Mouse (Mus musculus): Measurements from ENCODE around the gene Gm7138. TPM values are rescaled to one million over a fixed set of nuclear protein-coding genes. Genes with fewer than 3 reads are reported as not detected.
"Not testable (repeated sequence)": the region's sequence is repeated elsewhere in the genome, so short reads cannot be mapped to it uniquely, and the experiment has no call there.

Gm7138 gene
- not detected for total RNA-seq (2021)
- long read RNA-seq, experiment 1: 0 reads
- long read RNA-seq, experiment 2: 0 reads

DNA sequence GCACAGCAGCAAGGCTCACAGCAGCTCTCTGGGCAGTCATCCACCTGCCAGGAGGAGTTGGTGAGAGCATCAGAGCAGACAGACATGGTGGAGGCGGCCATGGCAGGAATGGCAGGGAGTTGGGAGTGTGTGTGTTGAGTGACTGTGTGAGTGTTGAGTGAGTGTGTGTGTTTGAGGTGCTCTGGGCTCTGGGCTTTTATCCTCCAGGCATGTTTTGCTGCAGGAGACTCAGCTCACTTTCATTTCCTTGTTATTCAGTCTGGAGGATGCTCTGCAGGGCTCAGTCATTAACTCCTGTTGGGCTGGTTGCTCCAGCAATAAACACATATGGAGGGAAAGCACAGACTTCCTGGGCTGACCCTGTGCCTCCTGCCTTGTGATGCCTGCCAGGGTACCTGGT lies at the start of gene Gm7138:
Gm7138 (minus strand) TSS at position 101 of the 400 bp plus-strand sequence.
- DNase-seq; intact Hi-C loops (cut with DNase I): not testable (repeated sequence)

- no peak for DNase-seq
- intact Hi-C loops (cut with DNase I): loop anchor here (5.0 kb wide), 1 partner anchor 192 kb away; no protein-coding TSS in a partner anchor
These were observed 42.5 kb upstream of the Gm7138 start for GRCm38 (mm10) chr10:77819203-77819602.

DNA sequence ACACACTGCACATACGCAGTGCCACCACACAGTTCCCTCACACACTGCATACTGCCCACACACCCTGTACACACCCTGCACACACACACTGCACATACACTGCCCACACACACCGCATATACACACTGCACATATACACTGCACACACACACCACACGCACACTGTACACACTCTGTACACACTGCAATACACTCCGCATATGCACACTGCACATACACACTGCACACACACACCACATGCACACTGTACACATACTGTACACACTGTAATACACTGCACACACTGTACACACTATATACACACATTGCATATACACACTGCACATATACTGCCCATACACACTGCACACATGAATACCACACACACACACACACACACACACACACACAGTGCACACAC lies 41.8 kb upstream of the Gm7138 start:
- intact Hi-C loops (cut with DNase I): loop anchor here (5.0 kb wide), 1 partner anchor 191 kb away; no protein-coding TSS in a partner anchor
- no peak for DNase-seq

- DNase-seq: peak; percentile 18 to 35
- intact Hi-C loops (cut with DNase I): loop anchor here (5.0 kb wide), 1 partner anchor 188 kb away; no protein-coding TSS in a partner anchor
These were observed 38.8 kb upstream of the Gm7138 start for GRCm38 (mm10) chr10:77815514-77815913.

DNA sequence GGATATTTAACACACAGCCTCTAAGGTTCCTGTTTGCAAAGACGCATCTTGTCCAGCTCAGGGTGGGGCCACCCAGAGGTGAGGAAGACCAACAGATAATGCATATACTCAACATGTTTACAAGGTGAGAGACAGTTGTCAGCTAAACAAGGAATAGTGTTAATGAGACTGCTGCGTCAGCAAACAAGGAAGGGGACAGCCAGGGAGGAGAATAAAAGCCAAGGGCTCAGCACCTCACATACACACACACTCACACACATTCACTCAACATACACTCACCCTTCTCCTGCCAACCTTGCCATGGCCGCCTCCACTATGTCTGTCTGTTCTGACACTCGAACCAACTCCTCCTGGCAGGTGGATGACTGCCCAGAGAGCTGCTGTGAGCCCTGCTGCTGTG lies 37.6 kb upstream of the Gm7138 start, which contains the start of gene Gm2696:
Gm2696 (plus strand) TSS at position 301 of the 400 bp plus-strand sequence.
- no peak for DNase-seq
- intact Hi-C loops (cut with DNase I): no loop called here

- DNase-seq: no peak
- intact Hi-C loops (cut with DNase I): no loop called here
These were observed 35.0 kb upstream of the Gm7138 start, which contains the start of gene Gm9507 for GRCm38 (mm10) chr10:77811743-77812142. Gm9507 (minus strand) TSS chr10:77811843.

DNA sequence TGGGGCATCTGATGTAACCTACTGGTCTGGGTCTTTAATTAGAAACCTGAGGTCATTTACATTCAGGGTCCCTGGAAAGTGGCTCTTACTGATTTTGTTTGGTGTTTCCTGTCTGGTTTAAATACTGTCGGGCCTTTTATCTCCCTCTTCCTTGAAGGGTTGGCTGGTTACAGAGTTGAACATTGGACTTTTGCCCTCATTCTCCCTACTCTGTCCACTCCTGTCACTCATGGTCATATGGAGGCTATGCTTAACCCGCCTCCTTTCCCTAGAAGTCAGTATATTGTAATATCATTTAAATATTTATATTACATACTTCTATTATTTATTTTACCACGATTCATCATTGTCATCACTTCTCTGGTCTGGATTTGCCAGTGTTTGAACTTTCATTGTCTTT lies 27.4 kb upstream of the Gm7138 start:
- intact Hi-C loops (cut with DNase I): no loop called here
- DNase-seq: no peak

GRCm38 (mm10) chr10:77798921-77799508 lies 22.3 kb upstream of the Gm7138 start, which contains the start of gene Gm19668:
Gm19668 (minus strand) TSS chr10:77799133.
- no peak for DNase-seq

DNA sequence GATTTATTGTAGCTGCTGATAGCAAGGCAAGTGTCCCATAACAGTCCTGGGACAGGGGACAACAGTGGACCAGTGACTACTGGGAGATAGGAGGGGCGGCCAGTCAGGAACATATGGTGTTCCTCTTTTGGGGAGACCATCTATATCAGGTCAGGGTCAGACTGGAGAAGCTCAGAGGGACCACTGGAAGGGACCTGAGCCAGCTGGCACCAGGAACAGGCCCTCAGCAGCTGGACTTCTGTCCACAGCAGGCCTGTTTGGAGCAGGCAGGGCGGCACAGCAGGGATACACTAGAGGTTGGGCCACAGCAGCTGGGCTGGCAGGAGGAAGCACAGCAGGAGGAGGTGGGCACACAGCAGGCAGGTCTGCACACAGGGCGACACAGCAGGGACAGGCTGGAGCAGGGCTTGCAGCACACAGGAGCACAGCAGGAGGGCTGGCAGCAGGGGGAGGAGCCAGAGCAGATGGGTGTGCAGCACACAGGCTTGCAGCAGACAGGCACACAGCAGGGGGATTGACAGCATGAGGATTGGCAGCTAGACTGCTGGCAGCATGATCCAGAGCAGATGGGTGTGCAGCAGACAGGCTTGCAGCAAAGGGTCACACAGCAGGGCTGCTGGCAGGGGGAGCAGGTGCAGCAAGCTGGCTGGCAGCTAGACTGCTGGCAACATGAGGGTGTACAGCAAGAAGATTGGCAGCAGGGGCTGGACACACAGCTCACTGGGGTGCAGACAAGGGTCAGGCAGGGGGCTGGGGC lies 21.6 kb upstream of the Gm7138 start:
- DNase-seq: peak; percentile 17 to 37
- intact Hi-C loops (cut with DNase I): not testable (repeated sequence)

More at GRCm38 (mm10) chr10:77798921-77799508, 22.3 kb upstream of the Gm7138 start, which contains the start of gene Gm19668:
- intact Hi-C loops (cut with DNase I): no loop called here

DNA sequence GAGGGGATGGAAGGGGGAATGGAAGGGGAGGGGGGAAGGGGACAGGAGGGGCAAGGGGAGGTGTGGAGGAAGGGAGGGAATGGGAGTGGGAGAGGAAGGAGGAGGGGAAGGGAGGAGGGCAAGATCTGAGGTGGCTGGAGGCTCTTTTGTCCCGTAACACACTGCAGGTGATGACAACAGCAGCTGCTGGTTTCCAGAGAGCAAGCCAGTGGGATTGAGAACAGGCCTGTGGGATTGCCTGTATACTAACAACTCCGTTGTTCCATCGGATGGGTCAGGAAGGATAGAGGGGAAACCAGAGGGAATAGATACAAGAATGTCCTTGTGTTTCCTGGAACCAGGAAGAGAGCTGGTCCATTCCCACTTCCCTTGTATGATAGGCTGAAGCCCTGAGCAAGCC lies 20.9 kb upstream of the Gm7138 start:
- peak in 1 of 2 experiments; percentile 28 for DNase-seq
- intact Hi-C loops (cut with DNase I): no loop called here

- DNase-seq: no peak
- intact Hi-C loops (cut with DNase I): no loop called here
These were observed 18.2 kb upstream of the Gm7138 start, which contains the start of gene Gm9639 for GRCm38 (mm10) chr10:77794976-77795375. Gm9639 (minus strand) TSS chr10:77795076.

DNA sequence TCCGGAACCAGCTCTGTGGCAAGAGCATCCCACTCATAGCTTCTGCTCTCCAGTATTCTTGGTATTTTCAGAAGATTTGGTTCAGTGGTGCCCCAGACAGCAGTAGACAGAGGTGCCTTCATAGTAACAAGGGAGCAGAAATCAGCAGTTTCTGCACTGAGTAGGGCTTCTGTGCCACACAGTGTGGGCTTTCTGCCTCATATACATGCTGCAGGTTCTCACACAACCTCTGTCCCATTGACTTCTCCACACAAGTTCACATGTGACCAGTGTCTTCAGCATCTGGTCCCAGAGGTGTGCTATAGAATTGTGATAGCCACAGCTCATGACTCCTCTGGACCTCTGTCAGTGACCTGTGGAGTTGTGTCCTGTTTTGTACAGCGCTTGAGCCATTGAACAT lies 11.9 kb upstream of the Gm7138 start:
- no peak for DNase-seq
- intact Hi-C loops (cut with DNase I): no loop called here

DNA sequence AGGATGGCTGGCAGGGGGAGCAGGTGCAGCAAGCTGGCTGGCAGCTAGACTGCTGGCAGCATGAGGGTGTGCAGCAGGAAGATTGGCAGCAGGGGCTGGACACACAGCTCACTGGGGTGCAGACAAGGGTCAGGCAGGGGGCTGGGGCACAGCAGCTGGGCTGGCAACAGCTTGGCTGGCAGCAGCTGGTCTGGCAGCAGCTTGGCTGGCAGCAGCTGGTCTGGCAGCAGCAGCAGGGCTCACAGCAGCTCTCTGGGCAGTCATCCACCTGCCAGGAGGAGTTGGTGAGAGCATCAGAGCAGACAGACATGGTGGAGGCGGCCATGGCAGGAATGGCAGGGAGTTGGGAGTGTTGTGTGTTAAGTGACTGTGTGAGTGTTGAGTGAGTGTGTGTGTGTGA lies 11.1 kb upstream of the Gm7138 start, which contains the start of gene Gm7137:
Gm7137 (minus strand) TSS at position 325 of the 400 bp plus-strand sequence.
- peak; percentile 17 to 56 for DNase-seq

DNA sequence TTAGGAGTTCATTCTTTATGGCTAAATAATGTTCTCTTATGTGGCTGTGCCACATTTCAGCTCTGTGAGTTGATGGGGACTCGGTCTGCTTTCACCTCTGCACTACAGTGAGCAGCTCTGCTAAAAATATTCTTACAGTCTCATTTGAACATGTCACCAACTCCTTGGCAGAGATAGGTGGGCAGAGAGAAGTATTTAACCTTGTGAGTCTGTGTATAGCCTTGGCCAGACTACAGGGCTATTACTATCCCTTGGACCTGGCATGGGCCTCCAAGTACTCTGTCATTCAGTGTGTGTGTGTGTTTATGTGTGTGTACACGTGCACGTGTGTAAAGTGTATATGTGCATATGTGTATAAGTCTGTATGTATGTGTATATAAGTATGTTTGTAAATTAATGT lies 6.7 kb upstream of the Gm7138 start:
- intact Hi-C loops (cut with DNase I); DNase-seq: not testable (repeated sequence)

More for the DNA sequence above, 11.1 kb upstream of the Gm7138 start, which contains the start of gene Gm7137:
- intact Hi-C loops (cut with DNase I): not testable (repeated sequence)

- intact Hi-C loops (cut with DNase I); DNase-seq: not testable (repeated sequence)
These were observed 5.7 kb upstream of the Gm7138 start, which contains the start of gene Gm3250 for GRCm38 (mm10) chr10:77782442-77782841. Gm3250 (minus strand) TSS chr10:77782542.

DNA sequence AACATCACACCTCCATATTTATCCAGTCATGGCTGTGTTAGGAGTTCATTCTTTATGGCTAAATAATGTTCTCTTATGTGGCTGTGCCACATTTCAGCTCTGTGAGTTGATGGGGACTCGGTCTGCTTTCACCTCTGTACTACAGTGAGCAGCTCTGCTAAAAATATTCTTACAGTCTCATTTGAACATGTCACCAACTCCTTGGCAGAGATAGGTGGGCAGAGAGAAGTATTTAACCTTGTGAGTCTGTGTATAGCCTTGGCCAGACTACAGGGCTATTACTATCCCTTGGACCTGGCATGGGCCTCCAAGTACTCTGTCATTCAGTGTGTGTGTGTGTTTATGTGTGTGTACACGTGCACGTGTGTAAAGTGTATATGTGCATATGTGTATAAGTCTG lies 4.6 kb downstream of the Gm7138 start:
- DNase-seq; intact Hi-C loops (cut with DNase I): not testable (repeated sequence)

DNA sequence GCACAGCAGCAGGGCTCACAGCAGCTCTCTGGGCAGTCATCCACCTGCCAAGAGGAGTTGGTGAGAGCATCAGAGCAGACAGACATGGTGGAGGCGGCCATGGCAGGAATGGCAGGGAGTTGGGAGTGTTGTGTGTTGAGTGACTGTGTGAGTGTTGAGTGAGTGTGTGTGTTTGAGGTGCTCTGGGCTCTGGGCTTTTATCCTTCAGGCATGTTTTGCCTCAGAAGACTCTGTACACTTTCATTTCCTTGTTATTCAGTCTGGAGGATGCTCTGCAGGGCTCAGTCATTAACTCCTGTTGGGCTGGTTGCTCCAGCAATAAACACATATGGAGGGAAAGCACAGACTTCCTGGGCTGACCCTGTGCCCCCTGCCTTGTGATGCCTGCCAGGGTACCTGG lies 5.5 kb downstream of the Gm7138 start, which contains the start of gene Gm3238:
Gm3238 (minus strand) TSS at position 101 of the 400 bp plus-strand sequence.
- intact Hi-C loops (cut with DNase I); DNase-seq: not testable (repeated sequence)

GRCm38 (mm10) chr10:77769727-77770126 lies 7.0 kb downstream of the Gm7138 start:
- intact Hi-C loops (cut with DNase I): no loop called here

DNA sequence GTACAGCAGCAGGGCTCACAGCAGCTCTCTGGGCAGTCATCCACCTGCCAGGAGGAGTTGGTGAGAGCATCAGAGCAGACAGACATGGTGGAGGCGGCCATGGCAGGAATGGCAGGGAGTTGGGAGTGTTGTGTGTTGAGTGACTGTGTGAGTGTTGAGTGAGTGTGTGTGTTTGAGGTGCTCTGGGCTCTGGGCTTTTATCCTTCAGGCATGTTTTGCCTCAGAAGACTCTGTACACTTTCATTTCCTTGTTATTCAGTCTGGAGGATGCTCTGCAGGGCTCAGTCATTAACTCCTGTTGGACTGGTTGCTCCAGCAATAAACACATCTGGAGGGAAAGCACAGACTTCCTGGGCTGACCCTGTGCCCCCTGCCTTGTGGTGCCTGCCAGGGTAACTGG lies 17.2 kb downstream of the Gm7138 start, which contains the start of gene Gm3233:
Gm3233 (minus strand) TSS at position 101 of the 400 bp plus-strand sequence.
- intact Hi-C loops (cut with DNase I); DNase-seq: not testable (repeated sequence)

More at GRCm38 (mm10) chr10:77769727-77770126, 7.0 kb downstream of the Gm7138 start:
- DNase-seq: no peak

GRCm38 (mm10) chr10:77753448-77753847 lies 23.3 kb downstream of the Gm7138 start:
- no peak for DNase-seq
- intact Hi-C loops (cut with DNase I): no loop called here

GRCm38 (mm10) chr10:77752312-77752711 lies 24.4 kb downstream of the Gm7138 start:
- DNase-seq; intact Hi-C loops (cut with DNase I): not testable (repeated sequence)
